Mouse (Mus musculus) MN1 (cell line): ENCODE results near the gene Mapk1.
"Not testable (repeated sequence)": the region's sequence is repeated elsewhere in the genome, so short reads cannot be mapped to it uniquely, and the experiment has no call there.

ENCODE experiments used
- DNase-seq: peaks from one replicate; pipeline ENCODE4 v3.0.0-alpha.2; 2016; ENCODE audit warnings: low spot score

Mapk1 gene

DNA sequence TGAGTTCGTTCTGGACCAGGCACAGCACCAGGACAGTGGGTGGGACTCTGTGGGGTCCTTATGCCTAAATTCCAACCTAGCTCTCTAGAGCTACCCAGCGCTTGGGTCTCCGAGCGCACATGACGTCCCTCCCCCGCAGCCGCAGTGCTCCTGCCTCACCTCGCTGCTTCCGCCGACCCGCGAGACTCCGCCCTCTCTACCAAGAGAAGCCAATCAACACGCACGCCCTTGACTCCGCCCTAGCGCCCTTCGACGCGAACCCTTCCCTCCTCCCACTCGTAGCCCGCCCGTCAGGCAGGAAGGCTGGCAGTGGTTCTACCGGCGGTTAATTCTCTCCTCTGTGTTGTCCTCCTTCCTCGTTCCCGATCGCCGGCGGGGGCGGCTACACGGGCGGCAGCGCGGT lies at the start of gene Mapk1:
Mapk1 (plus strand) TSS at position 252 of the 403 bp plus-strand sequence.
- DNase-seq = peak; percentile 97

GRCm38 (mm10) chr16:16939543-16939942 lies 43.6 kb upstream of the Mapk1 start:
- DNase-seq = no peak

DNA sequence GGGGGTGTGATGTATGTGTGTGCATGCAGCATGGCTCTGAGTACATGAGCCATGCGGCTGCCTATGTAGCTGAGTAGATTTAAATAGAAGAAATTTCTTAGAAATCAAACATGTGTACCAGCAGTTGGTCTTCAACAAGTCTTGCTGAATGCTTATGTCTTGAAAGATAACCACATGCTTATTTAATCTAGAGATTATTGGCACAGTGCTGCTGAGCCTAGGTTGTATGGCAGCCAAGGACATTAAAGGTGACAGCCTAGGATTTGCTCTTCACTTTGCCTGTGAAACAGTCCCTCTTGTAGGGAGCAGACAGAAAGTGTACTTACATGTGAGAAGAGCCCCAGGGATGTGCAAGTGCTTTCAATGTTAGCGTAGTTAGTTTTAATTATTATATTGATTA lies 42.1 kb upstream of the Mapk1 start:
- no peak for DNase-seq

- no peak for DNase-seq
Measured at GRCm38 (mm10) chr16:16958575-16958974, 24.6 kb upstream of the Mapk1 start.

GRCm38 (mm10) chr16:16959907-16960306 lies 23.3 kb upstream of the Mapk1 start:
- no peak for DNase-seq

GRCm38 (mm10) chr16:16965149-16965548 lies 18.0 kb upstream of the Mapk1 start:
- DNase-seq = no peak

GRCm38 (mm10) chr16:16966290-16966689 lies 16.9 kb upstream of the Mapk1 start:
- DNase-seq = no peak

DNA sequence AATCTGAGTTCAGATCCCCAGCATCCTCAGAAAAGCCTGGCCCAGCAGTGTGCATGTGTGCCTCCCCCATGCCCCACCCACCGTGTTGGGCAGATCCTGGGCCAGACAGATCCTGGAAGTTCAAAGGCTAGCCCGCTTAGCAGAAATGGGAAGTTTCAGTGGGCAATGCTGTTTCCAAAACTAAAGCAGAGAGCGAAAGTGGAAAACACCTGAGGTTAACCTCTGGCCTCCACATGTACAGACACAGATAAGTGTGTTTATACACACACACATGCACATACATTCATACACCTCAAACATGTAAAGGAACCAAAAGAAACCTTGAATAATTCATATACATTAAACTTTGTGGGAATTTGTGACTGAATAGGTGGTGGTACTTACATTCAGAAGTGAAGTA lies 5.1 kb upstream of the Mapk1 start:
- DNase-seq = no peak

DNA sequence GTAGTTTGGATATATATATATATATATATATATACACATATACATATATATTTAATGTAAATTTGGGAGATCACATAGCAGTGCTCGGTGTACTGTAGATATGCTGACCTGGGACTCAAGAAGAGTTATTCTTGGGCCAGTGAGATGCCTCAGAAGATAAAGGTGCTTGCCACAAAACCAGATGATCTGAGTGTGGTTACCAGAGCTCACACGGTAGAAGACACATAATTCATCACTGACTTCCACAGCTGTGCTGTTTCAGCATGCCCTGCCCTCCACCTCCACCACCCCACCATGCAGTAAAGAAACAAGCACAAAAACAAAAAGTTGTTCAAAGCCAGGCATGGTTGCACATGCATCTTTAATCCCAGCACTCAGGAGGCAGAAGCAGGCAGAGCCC lies 4.4 kb upstream of the Mapk1 start:
- no peak for DNase-seq

DNA sequence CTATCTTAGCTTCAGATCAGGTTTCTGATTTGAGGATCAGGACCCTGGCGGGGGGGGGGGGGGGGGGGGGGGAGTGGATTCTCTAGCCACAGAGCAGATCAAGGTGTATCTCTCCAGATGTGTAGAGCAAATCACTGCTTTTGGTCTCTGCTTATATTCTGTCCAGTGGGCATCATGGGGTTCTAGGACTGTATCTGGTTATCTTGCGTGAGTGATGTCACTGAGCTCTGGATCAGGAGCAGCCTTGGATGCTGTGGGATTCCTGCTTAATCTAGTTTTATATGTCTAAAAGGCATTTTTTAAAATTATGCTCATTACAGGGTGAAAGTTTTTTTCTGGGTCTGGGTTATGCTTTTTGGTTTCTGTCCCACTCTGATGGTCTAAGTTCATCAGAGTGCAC lies 546 bp upstream of the Mapk1 start:
- DNase-seq = no peak

DNA sequence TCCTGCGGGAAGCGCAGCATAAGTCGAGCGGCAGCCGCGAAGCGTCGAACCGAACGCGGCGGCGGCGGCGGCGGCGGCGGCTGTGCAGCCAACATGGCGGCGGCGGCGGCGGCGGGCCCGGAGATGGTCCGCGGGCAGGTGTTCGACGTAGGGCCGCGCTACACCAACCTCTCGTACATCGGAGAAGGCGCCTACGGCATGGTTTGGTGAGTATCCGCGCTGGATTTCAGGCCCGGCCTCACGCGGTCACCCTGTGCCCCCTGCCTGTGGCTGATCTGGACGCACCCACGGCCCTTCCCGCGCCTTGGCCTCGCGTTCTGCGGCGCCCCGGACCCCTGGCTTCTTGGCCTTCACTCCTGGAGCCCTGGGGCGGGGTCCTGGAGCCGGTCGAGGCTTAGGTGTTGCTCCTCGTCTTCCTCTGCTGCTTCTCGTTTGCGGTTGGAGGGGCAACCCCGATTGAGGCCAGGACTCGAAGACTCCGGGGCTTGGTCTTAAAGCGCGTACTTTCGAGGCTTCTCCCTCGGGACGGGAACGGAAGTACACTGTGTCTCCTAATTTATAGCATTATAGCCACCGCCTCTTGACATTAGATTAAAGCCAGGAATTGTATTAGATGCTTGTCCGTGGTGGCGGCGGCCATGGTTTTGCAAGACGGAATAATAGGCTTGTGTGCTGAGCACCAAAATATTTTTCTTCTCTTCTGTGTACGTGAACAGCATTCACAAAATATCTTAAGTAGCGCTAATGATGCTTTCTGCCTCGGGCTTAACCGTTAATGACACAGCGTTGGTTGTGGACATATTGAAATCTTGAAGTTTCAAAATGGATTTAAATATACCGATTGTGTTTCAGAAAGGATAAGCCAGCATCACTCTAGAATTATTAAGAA lies 596 bp downstream of the Mapk1 start:
- DNase-seq = peak; percentile 84

DNA sequence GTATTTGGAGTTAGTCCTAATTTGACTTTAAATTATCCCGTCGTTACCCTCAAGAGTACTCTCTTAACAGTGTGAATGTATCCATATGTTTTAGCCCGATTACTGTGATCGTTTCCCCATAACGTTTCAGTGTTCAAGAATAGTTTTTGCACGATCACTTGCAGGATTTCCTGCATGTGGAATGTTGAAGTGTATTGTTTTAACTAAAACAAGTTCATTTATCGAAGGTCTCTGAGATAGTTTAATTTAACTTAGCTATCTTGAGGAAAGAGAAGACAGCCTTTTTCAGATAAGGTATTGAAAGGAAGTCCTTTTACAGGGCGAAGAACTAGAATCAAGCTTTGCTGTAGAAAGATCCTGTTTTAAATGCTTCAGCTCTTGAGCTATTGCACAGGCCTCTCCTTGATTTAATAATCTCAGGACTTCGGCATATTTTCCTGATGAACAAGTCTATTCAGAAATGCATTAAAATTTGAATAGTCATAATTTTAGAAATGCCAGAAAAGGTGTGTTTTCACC lies 1.3 kb downstream of the Mapk1 start:
- peak; percentile 9 for DNase-seq

- DNase-seq = no peak
Measured at GRCm38 (mm10) chr16:16987248-16987647, 4.1 kb downstream of the Mapk1 start.

- DNase-seq = no peak
Measured at GRCm38 (mm10) chr16:16988842-16989241, 5.7 kb downstream of the Mapk1 start.

DNA sequence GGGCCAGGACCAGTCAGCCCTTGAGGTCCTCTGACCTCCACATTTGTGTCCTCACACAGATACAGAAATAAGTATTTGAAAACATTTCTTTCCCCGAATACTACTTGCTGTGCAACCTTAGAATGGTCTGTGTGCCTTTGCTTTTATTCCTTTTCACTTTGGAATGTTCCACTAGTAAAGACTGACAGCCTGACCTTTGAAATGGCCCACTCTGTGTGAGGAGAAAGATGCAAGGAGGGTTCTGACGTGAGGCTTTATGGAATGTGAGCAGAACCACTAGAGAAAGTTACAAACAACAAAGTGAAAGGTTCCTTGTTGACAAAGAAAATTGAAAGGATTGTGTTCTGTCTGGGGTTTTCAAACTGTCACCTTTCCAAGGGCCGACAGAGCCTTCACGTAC lies 6.8 kb downstream of the Mapk1 start:
- no peak for DNase-seq

GRCm38 (mm10) chr16:16994426-16995052 lies 11.4 kb downstream of the Mapk1 start:
- no peak for DNase-seq

DNA sequence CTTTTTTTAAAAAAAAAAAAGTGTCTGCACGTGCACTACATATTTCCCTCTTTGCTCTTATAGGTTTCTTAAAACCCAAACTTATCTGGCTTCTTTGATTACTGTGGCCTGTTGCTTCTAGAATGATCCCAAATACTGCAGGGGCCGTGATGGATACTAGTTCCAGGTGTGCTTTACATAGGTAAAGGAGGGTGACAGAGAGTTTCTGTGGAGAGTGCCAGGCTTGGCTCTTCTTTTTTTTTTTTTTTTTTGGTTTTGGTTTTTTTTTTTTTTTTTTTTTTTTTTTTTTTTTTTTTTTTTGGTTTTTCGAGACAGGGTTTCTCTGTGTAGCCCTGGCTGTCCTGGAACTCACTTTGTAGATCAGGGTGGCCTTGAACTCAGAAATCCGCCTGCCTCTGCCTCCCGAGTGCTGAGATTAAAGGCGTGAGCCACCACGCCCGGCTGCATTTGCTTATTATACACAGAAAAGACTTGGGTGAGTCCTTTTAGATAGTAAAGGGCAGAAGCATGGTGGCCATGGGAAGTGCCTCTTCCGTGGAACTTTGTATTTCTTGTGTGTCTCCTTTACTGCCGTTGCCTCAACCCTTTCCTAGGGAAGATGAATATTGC lies 13.0 kb downstream of the Mapk1 start:
- not testable (repeated sequence) for DNase-seq

DNA sequence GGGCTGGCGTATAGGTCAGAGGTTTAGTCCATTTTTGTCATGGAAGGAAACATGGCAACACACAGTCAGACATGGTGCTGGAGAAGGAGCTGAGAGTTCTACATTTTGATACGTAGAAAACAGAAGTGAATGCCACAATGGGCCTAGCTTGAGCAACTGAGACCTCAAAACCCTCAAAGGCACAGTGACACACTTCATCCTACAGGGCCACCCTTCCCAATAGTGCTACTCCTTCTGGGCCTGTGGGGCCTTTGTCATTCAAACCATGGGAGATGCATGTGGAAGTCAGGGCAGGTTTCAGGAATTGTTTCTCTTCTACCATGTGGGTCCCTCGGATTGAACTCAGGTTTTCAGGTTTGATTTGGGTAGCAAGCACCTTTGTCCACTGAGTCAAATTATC lies 17.9 kb downstream of the Mapk1 start:
- no peak for DNase-seq

DNA sequence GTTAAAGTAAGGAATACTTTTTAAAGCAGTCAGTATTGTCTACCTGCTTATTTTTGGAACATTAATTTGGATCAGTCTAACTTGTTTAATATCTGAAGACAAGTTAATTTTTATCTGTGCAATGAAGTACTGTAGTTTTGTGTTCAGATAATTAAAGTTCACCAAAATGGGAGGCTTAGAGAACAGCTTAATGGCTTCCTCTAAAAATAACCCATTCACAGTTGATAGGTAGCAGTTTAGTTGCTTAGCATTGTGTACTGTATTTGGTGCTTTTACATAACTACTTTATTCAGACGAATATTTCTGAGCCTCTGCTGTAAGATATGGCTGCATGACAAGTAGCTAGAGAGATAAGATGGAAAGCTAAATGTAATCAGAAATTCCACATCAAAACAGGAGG lies 23.9 kb downstream of the Mapk1 start:
- DNase-seq = no peak

- no peak for DNase-seq
Measured at GRCm38 (mm10) chr16:17010036-17010435, 26.9 kb downstream of the Mapk1 start.

GRCm38 (mm10) chr16:17012583-17012982 lies 29.4 kb downstream of the Mapk1 start:
- DNase-seq = no peak

GRCm38 (mm10) chr16:17015111-17015852 lies 32.1 kb downstream of the Mapk1 start:
- DNase-seq = no peak
